ENCODE assay signal across 23 mouse cellular contexts in genomic region chrX:136625959-136626358, GRCm38 (mm10). TPM values are rescaled to one million over a fixed set of nuclear protein-coding genes. Genes with fewer than 3 reads are reported as not detected.
"Had no signal": no experiment of that assay in that cellular context is flagged by ENCODE, and none has a peak within 500 bp of the region (broad histone marks: within the 10 kb centered on the region; RNA-seq: fewer than 3 reads in every experiment).

No protein-coding gene starts in this region.

- H3K27me3 ChIP-seq: intestine, embryonic 15.5 days; limb, embryonic 13.5 days; midbrain, embryonic 13.5 days; neural tube, embryonic 13.5 days; stomach, embryonic 15.5 days had no signal

- H3K4me2 ChIP-seq: intestine, embryonic 15.5 days; limb, embryonic 13.5 days; midbrain, embryonic 13.5 days; neural tube, embryonic 13.5 days; stomach, embryonic 15.5 days had no signal

- H3K27ac ChIP-seq: intestine, embryonic 15.5 days; limb, embryonic 10.5 days; limb, embryonic 13.5 days; midbrain, embryonic 10.5 days; midbrain, embryonic 13.5 days; neural tube, embryonic 13.5 days; stomach, embryonic 15.5 days had no signal

- H3K9ac ChIP-seq: intestine, embryonic 15.5 days; limb, embryonic 13.5 days; midbrain, embryonic 13.5 days; neural tube, embryonic 13.5 days; stomach, embryonic 15.5 days had no signal

- H3K4me3 ChIP-seq: intestine, embryonic 15.5 days; limb, embryonic 10.5 days; limb, embryonic 13.5 days; midbrain, embryonic 10.5 days; midbrain, embryonic 13.5 days; myocyte; neural tube, embryonic 13.5 days; stomach, embryonic 15.5 days had no signal

- H3K9me3 ChIP-seq: intestine, embryonic 15.5 days; limb, embryonic 10.5 days; limb, embryonic 13.5 days; midbrain, embryonic 10.5 days; midbrain, embryonic 13.5 days; neural tube, embryonic 13.5 days; stomach, embryonic 15.5 days had no signal

- ATAC-seq: intestine, embryonic 15.5 days; midbrain, embryonic 13.5 days; midbrain, embryonic 16.5 days had no signal

- DNase-seq: kidney, adult 11 months; kidney, adult 9 months; kidney, postnatal 14 days; kidney, postnatal 4 days; lung, adult 2 months; lung, postnatal 14 days; lung, postnatal 4 days; retina, postnatal 1 day; right cerebral cortex, postnatal 25 days; spleen, adult 18-20 months; thymus, adult 2 months; thymus, postnatal 14 days; thymus, postnatal 4 days had no signal

- H3K36me3 ChIP-seq: intestine, embryonic 15.5 days; limb, embryonic 10.5 days; limb, embryonic 13.5 days; midbrain, embryonic 10.5 days; midbrain, embryonic 13.5 days; neural tube, embryonic 13.5 days; stomach, embryonic 15.5 days had no signal

- H3K4me1 ChIP-seq: intestine, embryonic 15.5 days; limb, embryonic 10.5 days; limb, embryonic 13.5 days; midbrain, embryonic 10.5 days; midbrain, embryonic 13.5 days; neural tube, embryonic 13.5 days; stomach, embryonic 15.5 days had no signal

RNA-seq across cellular contexts. Expression of gene Tceal3, which starts 35.3 kb away (rescaled TPM):
- polyA plus RNA-seq: liver, adult 2 months had no signal
